Mouse (Mus musculus) liver, adult 2 months (tissue): Measurements from ENCODE around the gene Plekha6. TPM values are rescaled to one million over a fixed set of nuclear protein-coding genes. Genes with fewer than 3 reads are reported as not detected.
A peak's percentile ranks its signal among the peaks of the same experiment; 100 is the strongest.

ENCODE experiments used
- DNase-seq: peaks from one replicate; pipeline ENCODE4 v3.0.0-alpha.2; 2011; ENCODE audit warnings: low read depth, low spot score; ENCODE audit errors: extremely low read depth
- H3K27ac ChIP-seq: fragments of 200-500 bp; replicated peaks from 2 replicates; pipeline ENCODE4 v1.5.1; 2012; ENCODE audit warnings: low read depth, mild to moderate bottlenecking, control low read depth, inconsistent platforms, low read length; ENCODE audit not compliant: insufficient read depth
- H3K27me3 ChIP-seq: fragments of 200-500 bp; 2 replicates; pipeline ENCODE4 v1.6.1; 2012; ENCODE audit warnings: mild to moderate bottlenecking, moderate library complexity, low read length, inconsistent platforms; ENCODE audit not compliant: control insufficient read depth, insufficient read depth
- H3K36me3 ChIP-seq: fragments of 200-500 bp; 2 replicates; pipeline ENCODE4 v1.6.1; 2012; ENCODE audit warnings: low read length, inconsistent platforms; ENCODE audit not compliant: control insufficient read depth, insufficient read depth
- H3K4me1 ChIP-seq: fragments of 200-500 bp; 2 replicates; pipeline ENCODE4 v1.6.1; 2011; ENCODE audit warnings: low read length; ENCODE audit not compliant: control insufficient read depth, insufficient read depth
- H3K4me3 ChIP-seq: fragments of 200-500 bp; 2 replicates; pipeline ENCODE4 v1.5.1; 2011; ENCODE audit warnings: low read depth, mild to moderate bottlenecking, control low read depth, low read length, moderate library complexity; ENCODE audit not compliant: insufficient read depth
- H3K79me2 ChIP-seq: fragments of 200-500 bp; 2 replicates; pipeline ENCODE4 v1.6.1; 2012; ENCODE audit warnings: inconsistent platforms, mild to moderate bottlenecking, low read length, moderate library complexity; ENCODE audit not compliant: control insufficient read depth, insufficient read depth
- H3K9ac ChIP-seq: fragments of 200-500 bp; 2 replicates; pipeline ENCODE4 v1.6.1; 2012; ENCODE audit warnings: low read depth, mild to moderate bottlenecking, control low read depth, inconsistent platforms, low read length
- CTCF ChIP-seq: fragments of 200-500 bp; IDR thresholded peaks from 2 replicates; pipeline ENCODE4 v1.5.1; 2011; ENCODE audit warnings: low read depth, low read length, control low read depth
- POLR2A ChIP-seq: fragments of 200-500 bp; IDR thresholded peaks from 2 replicates; pipeline ENCODE4 v1.6.1; 2011; ENCODE audit warnings: low read length, control low read depth; ENCODE audit not compliant: insufficient read depth; ENCODE audit errors: extremely low read depth
- WGBS: fragments of 180-500 bp; shearing (Covaris S2); methylation state at CpG from one replicate; pipeline ENCODE4 v1.1.7; 2018; 5-methylcytosine and 5-hydroxymethylcytosine counted together
- polyA plus RNA-seq: library from polyadenylated mRNA; depleted of rRNA; stranded (reverse); fragments of >200 nt; gene quantifications from 2 replicates; pipeline ENCODE4 v1.2.3, GENCODE M21; 2012
- total RNA-seq: library from RNA; depleted of rRNA; stranded (reverse); fragments of >200 nt; gene quantifications from 2 replicates; pipeline ENCODE4 v1.2.3, GENCODE M21; 2014

The Plekha6 gene
- total and polyA plus RNA-seq, 2 experiments, result 20.5 to 37.2 TPM

GRCm38 (mm10) chr1:133268503-133268902 is 104.5 kb downstream of the Plekha6 start:
- Histone ChIP-seq H3K4me1 (peaks cover 15% of the 10 kb centered on the region), H3K27ac (no peak overlapping the region), H3K36me3 (peaks cover 50% of the 10 kb centered on the region), H3K27me3 (no peaks in the 10 kb centered on the region), H3K9ac (no peak overlapping the region), H3K79me2 (peaks cover 4% of the 10 kb centered on the region; the same call in 1 of the 2 replicates), H3K4me3 (no peak overlapping the region)
- WGBS, result 88% methylated on average over 3 of the region's 3 CpGs
- no peak for DNase-seq
- TF ChIP-seq CTCF (peak; percentile 24; the same call in 1 of the 2 replicates), POLR2A (no peak)

- peaks cover 4% of the 10 kb centered on the region; the same call in 1 of the 2 replicates for H3K79me2 ChIP-seq
- peaks cover 54% of the 10 kb centered on the region for H3K36me3 ChIP-seq
- H3K27me3 ChIP-seq, result no peaks in the 10 kb centered on the region
- TF ChIP-seq CTCF, result no peak
- no peak for TF ChIP-seq POLR2A
- DNase-seq, result peak; percentile 54
- H3K27ac ChIP-seq, result no peak overlapping the region
- peaks cover 6% of the 10 kb centered on the region for H3K4me1 ChIP-seq
- 44% methylated on average over 6 of the region's 6 CpGs for WGBS
- no peak overlapping the region for H3K9ac ChIP-seq
- no peak overlapping the region for H3K4me3 ChIP-seq
Measured at GRCm38 (mm10) chr1:133270336-133270735, 106.3 kb downstream of the Plekha6 start.

- H3K79me2 ChIP-seq, result no peaks in the 10 kb centered on the region; the same call in 1 of the 2 replicates
- whole genome bisulfite sequencing, result 96% methylated on average over 19 of the region's 19 CpGs
- no peaks in the 10 kb centered on the region for H3K27me3 ChIP-seq
- no peak overlapping the region for H3K9ac ChIP-seq
- TF ChIP-seq POLR2A, result no peak
- no peak for TF ChIP-seq CTCF
- no peak overlapping the region for H3K27ac ChIP-seq
- peaks cover 5% of the 10 kb centered on the region; the same call in 1 of the 2 replicates for H3K4me1 ChIP-seq
- peaks cover 39% of the 10 kb centered on the region for H3K36me3 ChIP-seq
- no peak overlapping the region for H3K4me3 ChIP-seq
- no peak for DNase-seq
Measured at GRCm38 (mm10) chr1:133274163-133274562, 110.2 kb downstream of the Plekha6 start.

- 80% methylated on average over 5 of the region's 5 CpGs for WGBS
- H3K4me3 ChIP-seq, result no peak overlapping the region
- H3K36me3 ChIP-seq, result peaks cover 24% of the 10 kb centered on the region
- TF ChIP-seq CTCF, result no peak
- H3K27ac ChIP-seq, result no peak overlapping the region
- peaks cover 5% of the 10 kb centered on the region; the same call in 1 of the 2 replicates for H3K4me1 ChIP-seq
- H3K9ac ChIP-seq, result no peak overlapping the region
- no peaks in the 10 kb centered on the region for H3K27me3 ChIP-seq
- DNase-seq, result no peak
- no peaks in the 10 kb centered on the region; the same call in 1 of the 2 replicates for H3K79me2 ChIP-seq
Measured at GRCm38 (mm10) chr1:133276983-133277382, 113.0 kb downstream of the Plekha6 start.

GRCm38 (mm10) chr1:133278539-133278938 is 114.5 kb downstream of the Plekha6 start:
- Histone ChIP-seq H3K4me3 (peak overlapping the region; percentile 24; the same call in 1 of the 2 replicates), H3K36me3 (peaks cover 12% of the 10 kb centered on the region; the same call in 1 of the 2 replicates), H3K79me2 (no peaks in the 10 kb centered on the region; the same call in 1 of the 2 replicates), H3K27ac (peak overlapping the region; percentile 49), H3K27me3 (no peaks in the 10 kb centered on the region), H3K4me1 (peaks cover 5% of the 10 kb centered on the region; the same call in 1 of the 2 replicates), H3K9ac (no peak overlapping the region)
- TF ChIP-seq POLR2A (no peak), CTCF (no peak)
- 21% methylated on average over 6 of the region's 6 CpGs for WGBS
- DNase-seq, result peak; percentile 88

- Histone ChIP-seq H3K27me3 (no peaks in the 10 kb centered on the region), H3K4me3 (no peak overlapping the region), H3K9ac (0 out of 2 replicates have a peak overlapping the region, but pooled peaks have one; percentile 0), H3K79me2 (no peaks in the 10 kb centered on the region; the same call in 1 of the 2 replicates), H3K27ac (peak overlapping the region; percentile 61; the same call in 1 of the 2 replicates), H3K4me1 (peaks cover 5% of the 10 kb centered on the region; the same call in 1 of the 2 replicates), H3K36me3 (peaks cover 11% of the 10 kb centered on the region; the same call in 1 of the 2 replicates)
- DNase-seq, result no peak
- no peak for TF ChIP-seq POLR2A
- TF ChIP-seq CTCF, result no peak
- WGBS, result 87% methylated on average over 15 of the region's 15 CpGs
Measured at GRCm38 (mm10) chr1:133278946-133279631, 115.1 kb downstream of the Plekha6 start.
